Mouse (Mus musculus): ENCODE measurements at regions not wholly inside any gene's neighbourhood (a gene's known extent, or its start where the extent isn't known, plus 50 kb on each side); places are given as distances from the start of the nearest gene placed in this dataset.

DNA sequence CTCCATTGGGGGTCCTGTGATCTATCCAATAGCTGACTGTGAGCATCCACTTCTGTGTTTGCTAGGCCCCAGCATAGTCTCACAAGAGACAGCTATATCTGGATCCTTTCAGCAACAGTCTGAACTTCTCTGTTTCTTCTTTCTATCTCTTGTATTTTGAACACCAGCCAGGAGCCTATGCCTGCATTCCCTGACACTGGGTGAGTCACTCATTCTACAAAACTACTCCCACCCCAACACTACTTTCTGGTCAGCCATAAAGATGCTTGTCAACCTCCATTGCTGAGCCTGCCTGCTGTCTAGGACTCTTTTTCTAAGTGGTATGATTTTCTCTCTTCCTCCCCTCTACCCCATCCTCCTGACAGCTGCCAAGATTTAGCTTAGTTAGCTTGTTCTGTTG lies 261.6 kb downstream of the Gm10283 start:
- no peak overlapping the region for H3K27ac ChIP-seq (ENCODE audit: poor library complexity, severe bottlenecking)
- 0 out of 2 replicates have a peak, but pooled peaks have one; percentile 36 for ATAC-seq (ENCODE audit: insufficient number of reproducible peaks, low FRiP score)
- no peak overlapping the region for H3K9ac ChIP-seq
- H3K4me3 ChIP-seq, result no peak overlapping the region
- no peaks in the 10 kb centered on the region for H3K36me3 ChIP-seq
- H3K4me2 ChIP-seq, result no peak overlapping the region
- H3K27me3 ChIP-seq (replicated peaks), result no peaks in the 10 kb centered on the region
- H3K9me3 ChIP-seq (replicated peaks), result peaks cover 5% of the 10 kb centered on the region
- no peaks in the 10 kb centered on the region for H3K4me1 ChIP-seq (replicated peaks)

DNA sequence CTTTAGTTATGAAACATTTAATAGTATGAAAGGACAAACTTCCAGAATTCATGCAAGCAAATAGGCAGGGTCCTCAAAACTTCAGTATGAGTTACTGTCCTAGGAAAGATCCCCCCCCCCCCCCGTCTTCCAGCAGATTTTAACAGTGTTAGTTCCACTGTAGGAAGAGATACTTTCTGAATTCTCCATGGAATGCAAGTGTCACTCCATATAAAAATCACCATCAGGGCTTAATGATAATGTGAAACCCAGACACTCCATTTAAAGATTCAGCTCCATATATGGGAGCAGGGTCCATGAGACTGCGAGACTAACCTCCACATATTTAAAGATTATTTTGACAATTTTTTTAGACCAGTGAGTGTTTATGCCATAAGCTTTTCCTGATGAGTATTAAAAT lies 282.1 kb downstream of the Gm10283 start:
- no peak overlapping the region for H3K4me3 ChIP-seq
- no peak overlapping the region for H3K9ac ChIP-seq
- ATAC-seq (ENCODE audit: insufficient number of reproducible peaks, low FRiP score), result no peak
- no peak overlapping the region for H3K27ac ChIP-seq (ENCODE audit: poor library complexity, severe bottlenecking)
- H3K36me3 ChIP-seq, result no peaks in the 10 kb centered on the region
- no peak overlapping the region for H3K4me2 ChIP-seq
- no peaks in the 10 kb centered on the region for H3K4me1 ChIP-seq (replicated peaks)
- H3K27me3 ChIP-seq (replicated peaks), result no peaks in the 10 kb centered on the region
- H3K9me3 ChIP-seq (replicated peaks), result peaks cover 4% of the 10 kb centered on the region
- 73% methylated on average over 2 of the region's 2 CpGs for WGBS

DNA sequence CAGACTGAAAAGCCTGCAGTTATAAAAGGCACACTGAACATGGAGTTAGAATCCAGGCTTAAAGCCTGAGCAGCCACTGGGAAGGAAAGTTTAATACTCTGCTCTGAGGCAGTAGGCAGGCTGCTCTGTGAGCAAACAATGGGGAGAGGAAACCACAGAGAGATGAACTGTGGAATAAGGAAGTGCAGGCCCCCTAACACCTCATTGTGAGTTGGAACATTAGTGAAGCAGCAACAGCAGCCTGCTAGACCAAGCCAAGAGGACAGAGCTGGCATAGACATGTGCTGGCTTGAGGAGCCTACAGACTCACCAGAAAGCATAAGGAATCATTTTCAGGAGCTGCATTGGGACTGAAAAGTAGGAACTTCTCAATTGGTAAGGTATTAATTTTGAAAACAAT lies 307.4 kb downstream of the Gm10283 start:
- Histone ChIP-seq H3K4me2 (no peak overlapping the region), H3K4me3 (no peak overlapping the region), H3K9me3 (replicated peaks) (no peaks in the 10 kb centered on the region), H3K36me3 (no peaks in the 10 kb centered on the region), H3K9ac (no peak overlapping the region), H3K27ac (ENCODE audit: poor library complexity, severe bottlenecking) (no peak overlapping the region), H3K4me1 (replicated peaks) (no peaks in the 10 kb centered on the region), H3K27me3 (replicated peaks) (no peaks in the 10 kb centered on the region)
- ATAC-seq (ENCODE audit: insufficient number of reproducible peaks, low FRiP score), result no peak

DNA sequence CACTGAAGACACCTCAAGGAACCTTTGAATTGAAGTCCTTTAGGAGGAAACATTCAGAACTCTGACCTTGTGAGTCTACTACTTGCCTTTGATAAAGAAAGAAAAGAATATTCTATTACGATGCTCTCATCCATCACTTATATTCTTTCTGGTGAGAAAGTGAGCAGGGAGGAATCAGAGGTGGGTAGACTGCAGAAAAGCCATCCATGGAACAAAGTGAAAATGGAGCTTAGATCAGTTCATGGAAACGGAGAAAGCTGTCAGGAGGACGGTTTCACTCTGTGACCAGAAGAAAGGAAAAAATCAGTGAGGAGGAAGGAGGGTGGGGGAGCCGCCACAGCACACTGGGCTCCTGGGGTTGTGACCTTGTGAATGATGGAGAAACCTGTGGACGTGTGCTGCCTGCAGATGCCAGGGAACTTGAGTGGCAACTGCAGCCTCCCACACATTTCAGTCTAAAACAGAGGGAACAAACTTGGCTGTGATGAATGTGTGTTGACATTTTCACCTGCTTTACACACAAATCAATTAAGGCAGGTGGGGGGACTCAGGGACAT lies 335.2 kb downstream of the Gm10283 start:
- Histone ChIP-seq H3K27ac (ENCODE audit: poor library complexity, severe bottlenecking) (no peak overlapping the region), H3K27me3 (replicated peaks) (no peaks in the 10 kb centered on the region), H3K9ac (no peak overlapping the region), H3K4me1 (replicated peaks) (no peaks in the 10 kb centered on the region), H3K9me3 (replicated peaks) (no peaks in the 10 kb centered on the region), H3K4me2 (no peak overlapping the region), H3K36me3 (no peaks in the 10 kb centered on the region), H3K4me3 (no peak overlapping the region)
- no peak for ATAC-seq (ENCODE audit: insufficient number of reproducible peaks, low FRiP score)
- WGBS, result 56% methylated on average over 5 of the region's 5 CpGs

All from heart, embryonic 12.5 days (tissue).